Mouse (Mus musculus) bone marrow, adult 2 months (tissue): ENCODE measurements around the gene Trappc2l. TPM values are rescaled to one million over a fixed set of nuclear protein-coding genes. Genes with fewer than 3 reads are reported as not detected.
"Not testable (repeated sequence)": the region's sequence is repeated elsewhere in the genome, so short reads cannot be mapped to it uniquely, and the experiment has no call there.

Experiments
- H3K27ac ChIP-seq: fragments of 200-500 bp; 2 replicates; pipeline ENCODE4 v1.5.1; 2012; ENCODE audit warnings: low read depth, mild to moderate bottlenecking, control low read depth, inconsistent platforms, low read length; ENCODE audit not compliant: control insufficient read depth, poor library complexity, insufficient read depth
- H3K4me1 ChIP-seq: fragments of 200-500 bp; 2 replicates; pipeline ENCODE4 v1.6.1; 2011; ENCODE audit warnings: low read length; ENCODE audit not compliant: control insufficient read depth, insufficient read depth
- H3K4me3 ChIP-seq: fragments of 200-500 bp; replicated peaks from 2 replicates; pipeline ENCODE3; 2011; ENCODE audit warnings: mild to moderate bottlenecking, low read depth, low read length, control low read depth; ENCODE audit not compliant: control insufficient read depth
- CTCF ChIP-seq: fragments of 200-500 bp; IDR thresholded peaks from 2 replicates; pipeline ENCODE4 v1.5.1; 2011; ENCODE audit warnings: low read length, control low read depth; ENCODE audit not compliant: control insufficient read depth, insufficient read depth
- POLR2A ChIP-seq: fragments of 200-500 bp; IDR thresholded peaks from 2 replicates; pipeline ENCODE4 v1.6.1; 2011; ENCODE audit warnings: low read depth, mild to moderate bottlenecking, control low read depth, low read length, borderline replicate concordance; ENCODE audit not compliant: control insufficient read depth
- WGBS: fragments of 180-500 bp; shearing (Covaris S2); methylation state at CpG from one replicate; pipeline ENCODE4 v1.1.7; 2018; 5-methylcytosine and 5-hydroxymethylcytosine counted together
- polyA plus RNA-seq: library from polyadenylated mRNA; stranded (reverse); fragments of >200 nt; gene quantifications from 2 replicates; pipeline ENCODE4 v1.2.4, GENCODE M21; 2011; ENCODE audit warnings: low replicate concordance; ENCODE audit not compliant: missing spikeins, insufficient read depth, insufficient read length

Gene Trappc2l
- polyA plus RNA-seq, 1 experiment, result 36.5 TPM

GRCm38 (mm10) chr8:122569996-122570395 is 41.4 kb upstream of the Trappc2l start:
- peaks cover 3% of the 10 kb centered on the region; the same call in 1 of the 2 replicates for H3K4me1 ChIP-seq
- no peak overlapping the region for H3K27ac ChIP-seq
- no peak overlapping the region for H3K4me3 ChIP-seq
- TF ChIP-seq POLR2A (no peak), CTCF (no peak)
- 93% methylated on average over 16 of the region's 16 CpGs for WGBS

- peaks cover 2% of the 10 kb centered on the region; the same call in 1 of the 2 replicates for H3K4me1 ChIP-seq
- WGBS, result 92% methylated on average over 11 of the region's 11 CpGs
- no peak overlapping the region for H3K27ac ChIP-seq
- TF ChIP-seq POLR2A, result no peak
- TF ChIP-seq CTCF, result no peak
- no peak overlapping the region for H3K4me3 ChIP-seq
These were observed 40.3 kb upstream of the Trappc2l start for GRCm38 (mm10) chr8:122571153-122571552.

GRCm38 (mm10) chr8:122571750-122572267 is 39.6 kb upstream of the Trappc2l start:
- 88% methylated on average over 17 of the region's 17 CpGs for whole genome bisulfite sequencing
- Histone ChIP-seq H3K4me3 (no peak overlapping the region), H3K4me1 (peaks cover 2% of the 10 kb centered on the region; the same call in 1 of the 2 replicates), H3K27ac (no peak overlapping the region)
- no peak for TF ChIP-seq CTCF
- TF ChIP-seq POLR2A, result no peak

GRCm38 (mm10) chr8:122572751-122573150 is 38.7 kb upstream of the Trappc2l start:
- WGBS, result 94% methylated on average over 3 of the region's 3 CpGs
- no peaks in the 10 kb centered on the region; the same call in 1 of the 2 replicates for H3K4me1 ChIP-seq
- H3K27ac ChIP-seq, result no peak overlapping the region
- no peak for TF ChIP-seq POLR2A
- TF ChIP-seq CTCF, result no peak
- H3K4me3 ChIP-seq, result no peak overlapping the region

- H3K4me1 ChIP-seq, H3K27ac ChIP-seq: not testable (repeated sequence)
These were observed 38.3 kb upstream of the Trappc2l start for GRCm38 (mm10) chr8:122573176-122573575.

GRCm38 (mm10) chr8:122573577-122573976 is 37.9 kb upstream of the Trappc2l start:
- Histone ChIP-seq H3K27ac (no peak overlapping the region), H3K4me3 (no peak overlapping the region), H3K4me1 (no peaks in the 10 kb centered on the region; the same call in 1 of the 2 replicates)
- no peak for TF ChIP-seq CTCF
- no peak for TF ChIP-seq POLR2A
- WGBS, result 59% methylated on average over 9 of the region's 9 CpGs

More at GRCm38 (mm10) chr8:122573176-122573575, 38.3 kb upstream of the Trappc2l start:
- WGBS, result 70% methylated on average over 4 of the region's 4 CpGs
- not testable (repeated sequence) for H3K4me3 ChIP-seq

GRCm38 (mm10) chr8:122574264-122574663 is 37.2 kb upstream of the Trappc2l start:
- H3K4me3 ChIP-seq, result no peak overlapping the region
- H3K4me1 ChIP-seq, result no peaks in the 10 kb centered on the region; the same call in 1 of the 2 replicates
- TF ChIP-seq CTCF, result no peak
- TF ChIP-seq POLR2A, result no peak
- H3K27ac ChIP-seq, result no peak overlapping the region
- WGBS, result 61% methylated on average over 3 of the region's 3 CpGs

- H3K27ac ChIP-seq, result peak overlapping the region; percentile 67
These were observed 36.7 kb upstream of the Trappc2l start for GRCm38 (mm10) chr8:122574667-122575251.

More at GRCm38 (mm10) chr8:122574667-122575251, 36.7 kb upstream of the Trappc2l start:
- TF ChIP-seq CTCF (no peak), POLR2A (no peak)
- H3K4me3 ChIP-seq, result peak overlapping the region; percentile 29
- 71% methylated on average over 10 of the region's 10 CpGs for WGBS
- no peaks in the 10 kb centered on the region; the same call in 1 of the 2 replicates for H3K4me1 ChIP-seq
